Mouse (Mus musculus) myocyte (in vitro differentiated cells): Measurements from ENCODE around the gene Ogg1.

Experiments
- E2F4 ChIP-seq: IDR thresholded peaks from one replicate; pipeline ENCODE4 v1.6.1; 2011; ENCODE audit warnings: mild to moderate bottlenecking, control low read depth, moderate library complexity; ENCODE audit not compliant: insufficient read depth
- MYOD1 ChIP-seq, 3 experiments: IDR thresholded peaks; one replicate each; pipeline ENCODE4 v1.6.1; 2011; ENCODE audit warnings: control low read depth in 2 of 3, low read depth in 2 of 3, mild to moderate bottlenecking in 2 of 3, moderate library complexity in 1 of 3; ENCODE audit not compliant: insufficient read length in 2 of 3, control insufficient read depth in 1 of 3
- MYOG ChIP-seq, 3 experiments: IDR thresholded peaks; one replicate each; pipeline ENCODE4 v1.6.1; 2011; ENCODE audit warnings: control low read depth in 2 of 3, low read depth in 2 of 3, mild to moderate bottlenecking in 2 of 3; ENCODE audit not compliant: insufficient read length in 2 of 3, control insufficient read depth in 1 of 3, insufficient read depth in 1 of 3
- POLR2A ChIP-seq: IDR thresholded peaks from one replicate; pipeline ENCODE4 v1.6.1; 2011; ENCODE audit warnings: low read depth, mild to moderate bottlenecking, control low read depth, moderate library complexity; ENCODE audit not compliant: insufficient read length
- POLR2AphosphoS2 ChIP-seq: IDR thresholded peaks from one replicate; pipeline ENCODE4 v1.6.1; 2011; ENCODE audit warnings: low read depth, control low read depth; ENCODE audit not compliant: insufficient read length
- REST ChIP-seq: IDR thresholded peaks from one replicate; pipeline ENCODE4 v1.6.1; 2011; ENCODE audit warnings: mild to moderate bottlenecking, control low read depth, moderate library complexity; ENCODE audit not compliant: insufficient read depth, insufficient read length
- SRF ChIP-seq: IDR thresholded peaks from one replicate; pipeline ENCODE4 v1.6.1; 2011; ENCODE audit warnings: low read depth; ENCODE audit not compliant: control insufficient read depth, insufficient read length
- TCF12 ChIP-seq: IDR thresholded peaks from one replicate; pipeline ENCODE4 v1.6.1; 2011; ENCODE audit warnings: mild to moderate bottlenecking, control low read depth; ENCODE audit not compliant: poor library complexity, insufficient read depth, severe bottlenecking
- USF1 ChIP-seq: IDR thresholded peaks from one replicate; pipeline ENCODE4 v1.6.1; 2011; ENCODE audit warnings: low read depth, mild to moderate bottlenecking, control low read depth, moderate library complexity

GRCm38 (mm10) chr6:113306322-113306985, 20.3 kb upstream of the Ogg1 start:
- TF ChIP-seq MYOD1 (IDR thresholded peaks at IDR 0.05; ENCODE audit: control insufficient read depth in 1 of 3, insufficient read length in 2 of 3, low read depth in 2 of 3), result peak in 1 of 3 experiments; percentile 39
- no peak for TF ChIP-seq USF1
- TF ChIP-seq POLR2A, result peak; percentile 46
- no peak for TF ChIP-seq REST
- no peak for TF ChIP-seq POLR2AphosphoS2
- TF ChIP-seq TCF12, result no peak
- peak in 1 of 3 experiments; percentile 34 for TF ChIP-seq MYOG (IDR thresholded peaks at IDR 0.05; ENCODE audit: control insufficient read depth in 1 of 3, insufficient read depth in 1 of 3, insufficient read length in 2 of 3, low read depth in 2 of 3)
- TF ChIP-seq E2F4, result no peak
- peak; percentile 90 for TF ChIP-seq SRF
